Comparison of ENCODE assay signal across 9 mouse cellular contexts in the genomic region with DNA sequence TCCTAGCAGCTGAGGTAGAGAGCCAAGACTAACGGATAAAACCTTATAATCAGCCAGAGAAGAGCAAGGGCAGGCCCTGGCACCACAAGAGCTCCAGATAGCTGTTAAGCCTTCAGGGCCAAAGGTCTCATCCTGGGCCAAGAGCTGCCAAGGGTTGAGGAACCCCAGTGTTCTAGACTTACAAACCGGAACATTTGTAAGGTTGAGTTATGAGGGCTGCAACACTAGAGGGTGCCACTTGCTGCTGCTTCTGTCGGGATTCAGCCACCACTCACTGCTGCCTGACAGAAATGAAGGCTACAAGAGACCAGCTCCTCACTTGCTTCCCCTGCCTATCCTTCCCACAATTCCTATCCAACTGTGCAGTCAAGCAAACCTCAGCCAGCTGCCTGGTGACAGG. TPM values are rescaled to one million over a fixed set of nuclear protein-coding genes. Genes with fewer than 3 reads are reported as not detected.
DNase-seq lines count a peak whose midpoint lies in the region; ATAC-seq and TF ChIP-seq lines count a peak whose summit lies in the region.
"Had no signal": no experiment of that assay in that cellular context is flagged by ENCODE, and none has a peak within 500 bp of the region (broad histone marks: within the 10 kb centered on the region; RNA-seq: fewer than 3 reads in every experiment).

No protein-coding gene starts in this region.

- WGBS in midbrain, postnatal 0 days = 35% methylated on average over 3 of the region's 3 CpGs
- WGBS in midbrain, embryonic 16.5 days = 43% methylated on average over 3 of the region's 3 CpGs
- 13% methylated on average over 3 of the region's 3 CpGs for WGBS in liver, embryonic 16.5 days (ENCODE audit: insufficient replicate concordance)
- 8% methylated on average over 3 of the region's 3 CpGs for WGBS in small intestine, adult 2 months

- no peak overlapping the region for H3K4me3 ChIP-seq in midbrain, postnatal 0 days (ENCODE audit: low read depth, low read length)
- no peak overlapping the region for H3K4me3 ChIP-seq in midbrain, embryonic 16.5 days (ENCODE audit: low read depth, low read length)
- H3K4me3 ChIP-seq in liver, embryonic 16.5 days (ENCODE audit: low read depth, low read length) = no peak overlapping the region
- H3K4me3 ChIP-seq in small intestine, adult 2 months (ENCODE audit: low read depth, low read length) = no peak overlapping the region

- TF ChIP-seq CTCF in midbrain, postnatal 0 days (IDR thresholded peaks at IDR 0.05) = peak; percentile 57
- peak; percentile 70; the same call in 1 of the 2 replicates for TF ChIP-seq CTCF in small intestine, adult 2 months (IDR thresholded peaks at IDR 0.05; ENCODE audit: extremely low read depth, insufficient read length, insufficient replicate concordance, low read depth, low read length)

- no peak overlapping the region for H3K4me2 ChIP-seq in midbrain, postnatal 0 days (ENCODE audit: low read depth, low read length, poor library complexity, severe bottlenecking)
- H3K4me2 ChIP-seq in midbrain, embryonic 16.5 days (ENCODE audit: low read length) = no peak overlapping the region
- H3K4me2 ChIP-seq in liver, embryonic 16.5 days (ENCODE audit: low read depth, low read length) = 0 out of 2 replicates have a peak overlapping the region, but pooled peaks have one; percentile 11

- H3K36me3 ChIP-seq in midbrain, postnatal 0 days (ENCODE audit: insufficient read depth, low read length) = no peaks in the 10 kb centered on the region
- no peaks in the 10 kb centered on the region for H3K36me3 ChIP-seq in midbrain, embryonic 16.5 days (ENCODE audit: control insufficient read depth, insufficient read depth, low read length)
- no peaks in the 10 kb centered on the region for H3K36me3 ChIP-seq in liver, embryonic 16.5 days (ENCODE audit: control insufficient read depth, insufficient read depth)
- no peaks in the 10 kb centered on the region for H3K36me3 ChIP-seq in small intestine, adult 2 months (ENCODE audit: control insufficient read depth, insufficient read depth, low read length)
- H3K36me3 ChIP-seq: hindbrain, embryonic 15.5 days had no signal

- H3K27me3 ChIP-seq in midbrain, postnatal 0 days (ENCODE audit: insufficient read depth, low read length) = no peaks in the 10 kb centered on the region
- H3K27me3 ChIP-seq in midbrain, embryonic 16.5 days (ENCODE audit: control insufficient read depth, insufficient read depth, low read depth, low read length) = no peaks in the 10 kb centered on the region
- H3K27me3 ChIP-seq in liver, embryonic 16.5 days (ENCODE audit: control insufficient read depth, insufficient read depth, low read depth, low read length) = no peaks in the 10 kb centered on the region
- no peaks in the 10 kb centered on the region for H3K27me3 ChIP-seq in small intestine, adult 2 months (ENCODE audit: control insufficient read depth, insufficient read depth, low read length)
- H3K27me3 ChIP-seq: hindbrain, embryonic 15.5 days had no signal

- DNase-seq in midbrain, postnatal 0 days (ENCODE audit: low spot score) = peak; percentile 37
- DNase-seq in adrenal gland, postnatal 14 days = peak; percentile 75
- DNase-seq in fat pad, adult 2 months (ENCODE audit: extremely low read depth, low read depth, low spot score) = peak; percentile 58
- DNase-seq in kidney, postnatal 10 days = peak; percentile 51

- no peak for ATAC-seq in midbrain, postnatal 0 days (ENCODE audit: low FRiP score)
- ATAC-seq in midbrain, embryonic 16.5 days = no peak
- ATAC-seq in liver, embryonic 16.5 days (ENCODE audit: low read depth) = no peak
- ATAC-seq in monocyte, adult 5-6 weeks (replicated peaks; ENCODE audit: insufficient number of reproducible peaks, low FRiP score, low TSS enrichment, poor library complexity, severe bottlenecking) = no peak; the same call in 1 of the 2 replicates

- H3K27ac ChIP-seq in midbrain, postnatal 0 days (ENCODE audit: low read depth, low read length) = no peak overlapping the region
- H3K27ac ChIP-seq in midbrain, embryonic 16.5 days (ENCODE audit: low read length) = no peak overlapping the region
- peak overlapping the region; percentile 38; the same call in 1 of the 2 replicates for H3K27ac ChIP-seq in liver, embryonic 16.5 days (ENCODE audit: low read length)
- peak overlapping the region; percentile 74 for H3K27ac ChIP-seq in small intestine, adult 2 months (ENCODE audit: insufficient read depth, low read depth, low read length)

- H3K9ac ChIP-seq in midbrain, postnatal 0 days (replicated peaks; ENCODE audit: low read length, poor library complexity, severe bottlenecking) = no peak overlapping the region
- H3K9ac ChIP-seq in midbrain, embryonic 16.5 days (ENCODE audit: low read depth, low read length) = no peak overlapping the region
- H3K9ac ChIP-seq in liver, embryonic 16.5 days (ENCODE audit: low read depth, low read length) = no peak overlapping the region

- no peak for TF ChIP-seq POLR2A in small intestine, adult 2 months (IDR thresholded peaks at IDR 0.05; ENCODE audit: low read depth, low read length)

- H3K4me1 ChIP-seq in midbrain, postnatal 0 days (ENCODE audit: insufficient read depth, low read length) = peaks cover 8% of the 10 kb centered on the region
- H3K4me1 ChIP-seq in midbrain, embryonic 16.5 days (ENCODE audit: control insufficient read depth, insufficient read depth, low read length) = peaks cover 18% of the 10 kb centered on the region
- H3K4me1 ChIP-seq in liver, embryonic 16.5 days (ENCODE audit: control insufficient read depth, low read depth, low read length) = peaks cover 14% of the 10 kb centered on the region
- H3K4me1 ChIP-seq in small intestine, adult 2 months (ENCODE audit: control insufficient read depth, insufficient read depth, insufficient read length, low read length) = peaks cover 7% of the 10 kb centered on the region

- H3K9me3 ChIP-seq in midbrain, postnatal 0 days (ENCODE audit: low read length) = no peaks in the 10 kb centered on the region
- H3K9me3 ChIP-seq in midbrain, embryonic 16.5 days (replicated peaks; ENCODE audit: control insufficient read depth, low read length, poor library complexity, severe bottlenecking) = no peaks in the 10 kb centered on the region
- no peaks in the 10 kb centered on the region for H3K9me3 ChIP-seq in liver, embryonic 16.5 days (replicated peaks; ENCODE audit: control insufficient read depth, low read length)
- H3K9me3 ChIP-seq: hindbrain, embryonic 15.5 days had no signal

RNA-seq across cellular contexts. Expression of gene Sypl, which starts 1.3 kb away (rescaled TPM):
- total RNA-seq in midbrain, postnatal 0 days (2014; rRNA removed) = 15.2 and 19.3 TPM in 2 replicates
- 35.2 and 37.1 TPM in 2 replicates for polyA plus RNA-seq in midbrain, postnatal 0 days (2015; fragmentation: Nextera tagmentation; extraction: Ambion mirVana)
- polyA plus RNA-seq in midbrain, embryonic 16.5 days (2015; fragmentation: Nextera tagmentation; extraction: Ambion mirVana) = 36.1 and 37.5 TPM in 2 replicates
- total RNA-seq in adrenal gland, postnatal 14 days (2021) = 98.7 and 108 TPM in 2 replicates
- 39.0 and 42.3 TPM in 2 replicates for polyA plus RNA-seq in liver, embryonic 16.5 days (2015; fragmentation: Nextera tagmentation; extraction: Ambion mirVana)
- 21.7 and 33.1 TPM in 2 replicates for polyA plus RNA-seq in small intestine, adult 2 months (2012; rRNA removed)
- 47.0 to 58.3 TPM (median 51.6 TPM) in 3 replicates for total RNA-seq in monocyte, adult 5-6 weeks (2017)

Comparison
In these comparisons a context has a peak if more than half of its experiments do, and no peak if none do; other contexts are left out.
1. H3K27ac ChIP-seq: peak in liver, embryonic 16.5 days (single experiment) and small intestine, adult 2 months (single experiment); none in midbrain, postnatal 0 days (single experiment) and midbrain, embryonic 16.5 days (single experiment).
2. Peak in every context shown above with its lines, with median percentiles within 50 percentile points of each other: DNase-seq.